Mouse (Mus musculus): ENCODE measurements around the gene Uqcc2. TPM values are rescaled to one million over a fixed set of nuclear protein-coding genes. Genes with fewer than 3 reads are reported as not detected.

Gene Uqcc2
- polyA plus RNA-seq, 1 experiment from 2014 or later, result 353 TPM

GRCm38 (mm10) chr17:27074849-27075745 lies 58.6 kb downstream of the Uqcc2 start:
- WGBS, result 75% methylated on average over 17 of the region's 17 CpGs

GRCm38 (mm10) chr17:27074236-27074635 lies 59.5 kb downstream of the Uqcc2 start:
- 68% methylated on average over 6 of the region's 6 CpGs for WGBS
- ATAC-seq (replicated peaks; ENCODE audit: low FRiP score, low TSS enrichment, low read depth) (no peak), DNase-seq (ENCODE audit: low spot score) (no peak)
- no peak overlapping the region for H3K9ac ChIP-seq (ENCODE audit: low read length)
- no peak overlapping the region for H3K27ac ChIP-seq (ENCODE audit: low read depth)
- H3K4me3 ChIP-seq (ENCODE audit: low read depth, low read length), result no peak overlapping the region
- peaks cover 9% of the 10 kb centered on the region; the same call in 1 of the 2 replicates for H3K9me3 ChIP-seq (ENCODE audit: control insufficient read depth, low read length)
- peaks cover 8% of the 10 kb centered on the region; the same call in 1 of the 2 replicates for H3K36me3 ChIP-seq (ENCODE audit: control insufficient read depth, insufficient read depth, low read length)
- no peaks in the 10 kb centered on the region for H3K27me3 ChIP-seq (replicated peaks; ENCODE audit: control insufficient read depth, insufficient read depth, low read length)
- peaks cover 19% of the 10 kb centered on the region; the same call in 1 of the 2 replicates for H3K4me1 ChIP-seq (replicated peaks; ENCODE audit: control insufficient read depth, insufficient read depth, low read length)
- H3K4me2 ChIP-seq (ENCODE audit: low read length), result no peak overlapping the region

More at GRCm38 (mm10) chr17:27074849-27075745, 58.6 kb downstream of the Uqcc2 start:
- H3K9ac ChIP-seq (ENCODE audit: low read length), result no peak overlapping the region
- DNase-seq (ENCODE audit: low spot score) (no peak), ATAC-seq (replicated peaks; ENCODE audit: low FRiP score, low TSS enrichment, low read depth) (no peak)
- no peaks in the 10 kb centered on the region for H3K27me3 ChIP-seq (replicated peaks; ENCODE audit: control insufficient read depth, insufficient read depth, low read length)
- H3K27ac ChIP-seq (ENCODE audit: low read depth), result no peak overlapping the region
- peaks cover 14% of the 10 kb centered on the region; the same call in 1 of the 2 replicates for H3K4me1 ChIP-seq (replicated peaks; ENCODE audit: control insufficient read depth, insufficient read depth, low read length)
- peaks cover 9% of the 10 kb centered on the region; the same call in 1 of the 2 replicates for H3K9me3 ChIP-seq (ENCODE audit: control insufficient read depth, low read length)
- H3K4me2 ChIP-seq (ENCODE audit: low read length), result no peak overlapping the region
- no peak overlapping the region for H3K4me3 ChIP-seq (ENCODE audit: low read depth, low read length)
- peaks cover 8% of the 10 kb centered on the region; the same call in 1 of the 2 replicates for H3K36me3 ChIP-seq (ENCODE audit: control insufficient read depth, insufficient read depth, low read length)

DNA sequence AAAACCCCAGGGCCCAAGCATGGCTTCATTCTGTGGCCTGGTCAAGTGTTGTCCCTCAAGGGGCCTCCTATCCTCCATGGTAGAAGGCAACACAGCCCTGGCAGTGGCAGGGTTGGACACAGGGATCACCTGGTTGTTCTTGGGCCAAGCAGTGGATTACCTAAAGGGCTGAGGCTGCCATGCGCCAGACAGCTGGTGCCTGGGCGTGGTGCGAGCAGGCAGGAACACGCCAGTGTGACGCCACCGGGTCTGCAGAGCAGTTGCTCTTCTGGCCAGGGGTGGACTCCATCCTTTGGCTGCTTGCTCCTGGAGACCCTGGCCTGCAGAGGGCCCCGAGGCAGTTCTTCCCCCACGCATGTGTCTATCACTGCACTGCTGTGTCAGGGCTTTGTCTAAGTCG lies 59.9 kb downstream of the Uqcc2 start:
- ATAC-seq (replicated peaks; ENCODE audit: low FRiP score, low TSS enrichment, low read depth) (no peak), DNase-seq (ENCODE audit: low spot score) (no peak)
- no peak overlapping the region for H3K4me3 ChIP-seq (ENCODE audit: low read depth, low read length)
- no peak overlapping the region for H3K27ac ChIP-seq (ENCODE audit: low read depth)
- H3K36me3 ChIP-seq (ENCODE audit: control insufficient read depth, insufficient read depth, low read length), result peaks cover 8% of the 10 kb centered on the region; the same call in 1 of the 2 replicates
- peaks cover 19% of the 10 kb centered on the region; the same call in 1 of the 2 replicates for H3K4me1 ChIP-seq (replicated peaks; ENCODE audit: control insufficient read depth, insufficient read depth, low read length)
- 75% methylated on average over 8 of the region's 9 CpGs for WGBS
- H3K4me2 ChIP-seq (ENCODE audit: low read length), result no peak overlapping the region
- H3K27me3 ChIP-seq (replicated peaks; ENCODE audit: control insufficient read depth, insufficient read depth, low read length), result no peaks in the 10 kb centered on the region
- peaks cover 9% of the 10 kb centered on the region; the same call in 1 of the 2 replicates for H3K9me3 ChIP-seq (ENCODE audit: control insufficient read depth, low read length)
- no peak overlapping the region for H3K9ac ChIP-seq (ENCODE audit: low read length)

GRCm38 (mm10) chr17:27073126-27073525 lies 60.6 kb downstream of the Uqcc2 start:
- ATAC-seq (replicated peaks; ENCODE audit: low FRiP score, low TSS enrichment, low read depth), result no peak
- Histone ChIP-seq H3K9ac (ENCODE audit: low read length) (no peak overlapping the region), H3K4me3 (ENCODE audit: low read depth, low read length) (no peak overlapping the region), H3K9me3 (ENCODE audit: control insufficient read depth, low read length) (peaks cover 9% of the 10 kb centered on the region; the same call in 1 of the 2 replicates), H3K27ac (ENCODE audit: low read depth) (no peak overlapping the region), H3K36me3 (ENCODE audit: control insufficient read depth, insufficient read depth, low read length) (peaks cover 8% of the 10 kb centered on the region; the same call in 1 of the 2 replicates), H3K4me1 (replicated peaks; ENCODE audit: control insufficient read depth, insufficient read depth, low read length) (peaks cover 19% of the 10 kb centered on the region; the same call in 1 of the 2 replicates), H3K4me2 (ENCODE audit: low read length) (no peak overlapping the region), H3K27me3 (replicated peaks; ENCODE audit: control insufficient read depth, insufficient read depth, low read length) (no peaks in the 10 kb centered on the region)
- 80% methylated on average over 5 of the region's 5 CpGs for WGBS
- DNase-seq (ENCODE audit: low spot score), result no peak

Small RNAs within 50 kb of the gene (microRNA-seq; reads per million reads assigned to microRNA genes)
- gene Mir7677, result 0.34 reads per million

Other genes starting within 250 kb of the Uqcc2 start
- 5.2 and 8.1 TPM in 2 replicates for gene Kifc5b, start 216.8 kb downstream of the Uqcc2 start, polyA plus RNA-seq (2014; fragmentation: Nextera tagmentation; extraction: Ambion mirVana)
- gene Phf1, start 200.9 kb downstream of the Uqcc2 start, polyA plus RNA-seq (2014; fragmentation: Nextera tagmentation; extraction: Ambion mirVana), result 6.0 and 6.4 TPM in 2 replicates
- 195 and 197 TPM in 2 replicates for gene Cuta, start 194.3 kb downstream of the Uqcc2 start, polyA plus RNA-seq (2014; fragmentation: Nextera tagmentation; extraction: Ambion mirVana)
- 2.2 and 2.4 TPM in 2 replicates for gene Syngap1, start 192.7 kb downstream of the Uqcc2 start, polyA plus RNA-seq (2014; fragmentation: Nextera tagmentation; extraction: Ambion mirVana)
- gene Zbtb9, start 160.7 kb downstream of the Uqcc2 start, polyA plus RNA-seq (2014; fragmentation: Nextera tagmentation; extraction: Ambion mirVana), result 9.8 and 12.8 TPM in 2 replicates
- 10.1 and 11.2 TPM in 2 replicates for gene Bak1, start 104.9 kb downstream of the Uqcc2 start, polyA plus RNA-seq (2014; fragmentation: Nextera tagmentation; extraction: Ambion mirVana)
- gene Itpr3, start 76.6 kb downstream of the Uqcc2 start, polyA plus RNA-seq (2014; fragmentation: Nextera tagmentation; extraction: Ambion mirVana), result 14.2 and 16.5 TPM in 2 replicates
- gene Ip6k3, start 33.9 kb upstream of the Uqcc2 start, polyA plus RNA-seq (2014; fragmentation: Nextera tagmentation; extraction: Ambion mirVana), result 0.39 TPM in 1 of 2 replicates, not detected in the other
- 13.4 and 15.7 TPM in 2 replicates for gene Lemd2, start 70.6 kb upstream of the Uqcc2 start, polyA plus RNA-seq (2014; fragmentation: Nextera tagmentation; extraction: Ambion mirVana)